Mouse (Mus musculus) thymus, postnatal 36 days (tissue): ENCODE measurements around the gene Prune1.

Experiments
- DNase-seq, 2 experiments: peaks; one replicate each; pipeline ENCODE4 v3.0.0; 2022; ENCODE audit warnings: mixed read lengths in 2 of 2

The Prune1 gene

GRCm38 (mm10) chr3:95306244-95306643 is 24.4 kb upstream of the Prune1 start:
- no peak for DNase-seq

DNA sequence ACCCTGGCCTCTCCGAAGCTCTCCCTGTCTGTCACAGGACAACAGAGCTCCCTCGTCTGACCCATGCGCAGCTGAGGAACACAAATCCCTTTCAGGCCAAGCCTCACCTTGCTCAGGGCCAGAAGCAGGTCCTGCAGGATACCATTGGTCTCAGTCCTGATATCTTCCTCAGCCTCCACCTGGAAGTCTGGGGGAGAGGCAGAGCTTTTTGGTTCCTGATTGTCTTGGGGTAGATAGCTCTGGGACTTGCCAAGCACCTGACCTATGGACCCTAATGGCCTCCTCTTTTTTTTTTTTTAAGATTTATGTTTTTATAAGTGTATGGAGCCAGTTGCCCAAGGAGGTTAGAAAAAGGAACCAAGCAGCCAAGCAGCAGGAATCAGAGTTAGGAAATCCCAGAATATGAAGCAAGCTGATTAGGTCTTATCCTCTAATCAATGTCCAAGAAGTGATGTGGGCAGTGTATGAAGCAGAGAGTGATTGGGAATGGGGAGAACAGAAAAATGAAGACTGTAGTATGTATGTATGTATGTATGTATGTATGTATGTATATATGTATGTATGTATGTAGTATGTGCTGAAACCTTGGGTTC is 19.4 kb upstream of the Prune1 start:
- no peak for DNase-seq

DNA sequence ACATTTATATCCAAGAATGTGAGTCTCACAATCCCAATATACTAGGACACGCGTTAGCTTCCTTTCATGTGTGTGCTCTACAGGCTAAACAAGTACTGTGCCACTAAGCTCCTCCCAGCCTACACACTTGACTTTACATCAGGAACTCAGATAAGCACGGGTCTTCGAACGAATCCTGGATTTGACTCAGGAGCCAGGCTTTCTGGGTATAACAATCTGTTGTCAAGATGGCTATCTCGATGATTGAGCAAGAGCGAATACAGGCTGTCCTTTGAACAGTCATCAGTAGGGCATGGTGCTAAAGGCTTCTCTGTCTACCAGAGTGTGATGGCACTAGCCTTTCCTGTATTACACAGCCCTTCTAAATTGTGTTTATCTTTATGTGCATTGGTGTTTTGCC is 16.1 kb upstream of the Prune1 start:
- no peak for DNase-seq

DNA sequence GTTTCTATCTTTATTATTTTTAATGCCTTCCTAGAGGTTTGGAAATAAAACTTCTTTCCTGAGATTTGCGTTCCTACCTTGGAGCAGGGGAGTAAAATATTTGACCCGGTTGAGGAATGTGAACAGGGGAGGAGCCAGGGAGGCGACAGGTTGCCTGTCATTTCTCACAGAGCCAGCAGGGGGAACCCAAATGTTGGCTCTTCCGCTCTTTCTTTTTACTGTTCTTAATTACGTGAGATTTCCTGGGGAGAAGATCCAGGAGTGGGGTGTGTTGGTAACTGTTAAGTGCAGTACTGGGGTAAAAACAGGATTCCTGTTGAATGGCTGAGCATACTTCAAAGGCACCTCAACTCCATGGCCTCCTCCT is 14.2 kb upstream of the Prune1 start:
- peak; percentile 48 to 52 for DNase-seq

GRCm38 (mm10) chr3:95295321-95296102 is 13.6 kb upstream of the Prune1 start:
- DNase-seq: no peak

GRCm38 (mm10) chr3:95294718-95295117 is 12.8 kb upstream of the Prune1 start:
- no peak for DNase-seq

DNA sequence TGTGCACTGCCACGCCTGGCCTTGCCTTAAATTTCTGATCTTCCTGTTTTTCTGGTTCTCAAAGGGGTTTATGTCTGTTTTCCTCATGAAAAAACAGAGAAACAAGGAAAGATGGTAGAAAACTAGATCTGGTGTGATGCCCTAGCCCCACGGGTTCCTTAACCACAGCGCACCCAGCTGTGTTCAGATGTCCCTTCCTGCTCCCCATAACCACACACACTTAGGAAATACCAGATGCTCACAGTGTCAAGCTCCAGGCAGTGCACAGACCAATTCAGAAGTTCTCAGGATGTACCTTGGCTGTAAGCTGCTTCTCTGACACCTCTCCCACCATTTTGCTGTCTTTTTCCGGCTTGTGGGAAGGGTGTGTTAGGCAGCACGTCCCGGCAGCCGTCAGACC is 12.4 kb upstream of the Prune1 start:
- DNase-seq: no peak

DNA sequence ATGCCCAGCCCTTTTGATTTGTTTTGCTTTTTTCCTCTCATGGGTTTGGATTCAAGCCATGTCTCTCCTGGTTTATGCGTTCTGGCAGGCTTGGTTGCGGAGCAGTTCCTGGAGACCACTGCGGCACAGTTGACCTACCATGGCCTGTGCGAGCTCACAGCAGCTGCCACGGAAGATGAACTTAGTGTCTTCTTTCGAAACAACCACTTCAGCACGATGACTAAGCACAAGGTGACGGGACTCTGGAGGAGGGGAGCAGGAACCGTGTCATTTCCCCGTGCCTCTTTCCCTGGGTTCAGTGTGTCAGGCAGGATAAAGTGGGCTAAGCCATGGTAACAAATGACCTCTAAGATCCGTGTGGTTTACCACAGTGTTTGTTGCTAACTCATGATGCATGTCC is 11.7 kb upstream of the Prune1 start:
- no peak for DNase-seq

DNA sequence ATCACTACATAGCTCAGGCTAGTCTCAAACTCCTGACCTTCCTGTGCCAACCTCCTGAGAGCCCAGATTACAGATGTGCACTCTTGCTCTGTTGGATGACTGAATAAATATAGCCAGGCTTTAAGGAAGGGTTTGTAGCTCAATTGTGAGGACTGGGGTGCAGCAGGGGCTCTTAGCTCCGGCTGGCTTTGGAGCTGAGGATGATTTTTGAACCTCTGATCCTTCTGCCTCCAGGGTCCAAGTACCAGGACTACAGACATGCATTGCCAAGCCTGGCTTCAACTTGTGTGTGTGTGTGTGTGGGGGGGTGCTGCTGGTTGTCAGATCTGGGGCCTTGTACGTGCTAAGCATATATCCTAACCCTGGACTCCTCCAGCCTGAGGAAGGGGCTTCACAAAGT is 11.0 kb upstream of the Prune1 start:
- DNase-seq: no peak

GRCm38 (mm10) chr3:95291041-95291440 is 9.2 kb upstream of the Prune1 start:
- no peak for DNase-seq

- no peak for DNase-seq
Observed at GRCm38 (mm10) chr3:95290156-95290555, 8.3 kb upstream of the Prune1 start.

DNA sequence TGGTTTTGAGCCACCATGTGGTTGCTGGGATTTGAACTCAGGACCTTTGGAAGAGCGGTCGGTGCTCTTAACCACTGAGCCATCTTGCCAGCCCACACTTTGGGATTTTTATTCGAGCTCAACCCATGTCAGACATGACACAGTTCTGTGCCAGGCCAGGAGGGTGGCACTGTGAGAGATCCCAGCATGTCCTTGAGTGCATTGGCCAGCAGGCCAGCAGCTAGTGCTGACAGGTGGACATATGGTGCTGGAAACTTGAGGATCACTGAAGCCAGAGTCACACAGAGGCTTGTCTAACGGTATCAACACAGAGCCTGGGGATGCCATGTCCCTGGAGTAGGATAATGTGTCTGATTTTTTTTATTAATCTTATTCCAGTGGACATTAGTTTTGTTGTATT is 7.5 kb upstream of the Prune1 start:
- DNase-seq: no peak

DNA sequence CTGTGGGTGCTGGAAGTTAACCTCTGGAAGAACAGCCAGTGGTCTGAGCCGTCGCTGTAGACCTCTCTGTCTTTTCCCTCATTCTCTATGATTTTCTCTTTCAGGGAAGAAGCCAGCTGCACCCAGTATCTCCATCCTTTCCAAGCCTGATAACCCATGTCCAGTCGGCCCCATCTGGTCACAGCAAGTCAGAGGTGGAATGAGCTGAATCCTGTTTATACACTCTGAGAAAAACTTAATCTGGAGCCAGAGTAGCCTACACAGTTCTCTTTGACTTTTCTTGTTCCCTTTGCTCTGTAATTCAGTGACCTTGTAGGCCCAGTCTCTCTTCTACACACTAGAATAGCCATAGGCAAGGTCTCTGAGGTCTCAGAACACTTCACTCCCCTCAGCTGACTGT is 5.7 kb upstream of the Prune1 start:
- no peak for DNase-seq

DNA sequence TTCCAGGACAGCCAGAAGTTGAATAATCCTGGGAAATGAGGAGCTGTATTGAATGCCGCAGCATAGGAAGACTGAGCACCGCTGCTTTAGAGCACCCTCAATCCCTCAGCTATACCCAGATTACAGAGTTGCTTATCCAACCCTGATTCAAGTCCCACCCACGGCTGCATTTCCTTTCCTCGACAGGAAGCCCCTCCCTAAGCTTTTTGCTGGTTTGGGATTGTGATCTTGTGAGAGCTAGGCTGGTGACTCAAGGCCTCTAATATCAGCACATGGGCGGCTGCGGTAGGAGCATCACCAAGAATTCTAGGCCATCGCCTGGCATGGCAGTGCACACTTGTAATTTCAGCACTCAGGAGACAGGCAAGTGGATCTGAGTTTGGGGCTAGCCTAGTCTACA is 4.6 kb upstream of the Prune1 start:
- DNase-seq: no peak

DNA sequence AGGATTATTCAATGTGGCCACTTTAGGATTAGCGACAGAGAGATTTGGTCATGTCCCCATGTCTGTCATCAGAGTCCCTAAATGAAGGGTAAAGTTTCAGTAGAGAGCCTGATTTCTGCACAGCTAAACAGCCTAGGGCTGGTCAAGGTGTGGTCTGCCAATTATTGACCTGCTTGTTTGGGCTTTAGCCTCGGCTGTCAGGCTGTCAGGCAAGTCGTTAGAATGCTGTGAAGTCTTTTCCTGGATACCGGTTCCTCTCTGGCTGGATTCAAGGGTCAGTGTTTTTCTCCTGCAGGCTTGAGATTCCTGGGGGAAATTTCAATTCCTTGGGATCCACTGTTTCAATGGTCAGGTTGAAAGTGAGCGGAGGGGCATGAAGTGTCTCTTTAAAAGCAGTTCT is 4.1 kb upstream of the Prune1 start:
- no peak for DNase-seq

GRCm38 (mm10) chr3:95285390-95285789 is 3.5 kb upstream of the Prune1 start:
- no peak for DNase-seq

GRCm38 (mm10) chr3:95284501-95285281 is 2.8 kb upstream of the Prune1 start:
- no peak for DNase-seq

GRCm38 (mm10) chr3:95284062-95284461 is 2.2 kb upstream of the Prune1 start:
- peak in 1 of 2 experiments; percentile 11 for DNase-seq

DNA sequence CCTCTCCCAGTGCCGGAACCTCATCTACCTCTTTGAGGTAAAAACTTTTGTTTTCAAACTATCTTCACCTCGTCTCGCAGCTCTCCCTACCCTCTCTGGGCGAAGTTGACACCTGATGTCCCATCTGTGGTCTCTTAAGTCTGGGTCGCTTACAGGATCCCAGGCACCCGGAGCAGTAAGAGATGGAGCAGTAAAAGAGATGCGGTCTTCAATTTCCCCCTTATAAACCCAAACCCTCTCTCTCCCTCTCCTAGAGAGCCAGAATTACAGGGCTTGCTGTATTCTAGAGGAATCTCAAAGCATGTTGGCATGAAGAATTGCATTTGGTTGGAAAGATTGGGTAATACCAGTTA is 1.7 kb upstream of the Prune1 start:
- no peak for DNase-seq

- peak; percentile 60 to 70 for DNase-seq
Observed at GRCm38 (mm10) chr3:95282865-95283588, 1.2 kb upstream of the Prune1 start.

DNA sequence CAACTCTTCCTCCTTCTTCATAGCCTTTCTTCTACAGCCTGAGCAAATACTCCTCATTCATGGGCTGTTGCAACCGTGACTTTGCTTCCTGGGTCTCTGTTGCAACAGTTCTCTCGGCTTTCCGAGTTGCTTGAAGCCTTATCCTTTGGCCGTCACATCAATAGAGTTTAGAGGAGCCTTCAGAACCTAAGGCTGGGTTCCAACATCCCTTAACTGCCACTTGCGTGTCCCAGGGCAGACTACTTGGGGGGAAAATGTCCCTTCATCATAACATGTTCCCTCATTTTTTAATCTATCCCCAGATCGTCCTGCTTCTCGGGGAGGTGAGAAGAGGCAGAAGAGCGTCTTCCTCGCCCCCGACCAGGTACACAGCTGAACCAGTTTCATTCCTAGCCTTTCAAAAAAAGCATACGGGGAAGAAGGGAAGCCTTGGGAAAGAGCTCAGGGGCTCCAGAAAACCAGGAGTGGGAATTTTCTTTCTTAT is 547 bp upstream of the Prune1 start:
- DNase-seq: peak; percentile 55 to 56

DNA sequence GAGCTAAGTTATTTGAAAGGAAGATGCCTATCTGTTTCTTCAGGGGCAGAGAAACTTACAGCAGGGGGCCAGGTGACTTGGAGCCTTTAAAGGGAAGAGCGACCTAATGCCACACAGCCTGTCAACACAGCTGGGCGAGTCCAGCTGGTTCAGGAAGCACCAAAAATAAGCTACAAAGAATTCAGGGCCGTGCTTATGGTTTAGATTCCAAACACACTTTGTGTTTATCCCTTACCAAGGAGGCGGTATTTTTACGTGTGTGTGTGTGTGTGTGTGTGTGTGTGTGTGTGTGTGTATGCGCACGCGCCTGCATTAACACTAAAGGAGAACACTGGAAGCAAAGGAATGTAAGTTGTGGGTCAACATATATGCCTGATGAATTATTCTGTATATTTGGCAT is 1.1 kb downstream of the Prune1 start:
- peak; percentile 12 to 28 for DNase-seq

GRCm38 (mm10) chr3:95277149-95277551 is 4.7 kb downstream of the Prune1 start:
- no peak for DNase-seq
